Mouse (Mus musculus) spleen, postnatal 4 days (tissue): ENCODE data around the gene Ptafr.
"Not testable (repeated sequence)": the region's sequence is repeated elsewhere in the genome, so short reads cannot be mapped to it uniquely, and the experiment has no call there.

Experiments
- DNase-seq, 2 experiments: peaks; one replicate each; pipeline ENCODE4 v3.0.0; 2022; ENCODE audit warnings: low spot score in 2 of 2

The Ptafr gene

DNA sequence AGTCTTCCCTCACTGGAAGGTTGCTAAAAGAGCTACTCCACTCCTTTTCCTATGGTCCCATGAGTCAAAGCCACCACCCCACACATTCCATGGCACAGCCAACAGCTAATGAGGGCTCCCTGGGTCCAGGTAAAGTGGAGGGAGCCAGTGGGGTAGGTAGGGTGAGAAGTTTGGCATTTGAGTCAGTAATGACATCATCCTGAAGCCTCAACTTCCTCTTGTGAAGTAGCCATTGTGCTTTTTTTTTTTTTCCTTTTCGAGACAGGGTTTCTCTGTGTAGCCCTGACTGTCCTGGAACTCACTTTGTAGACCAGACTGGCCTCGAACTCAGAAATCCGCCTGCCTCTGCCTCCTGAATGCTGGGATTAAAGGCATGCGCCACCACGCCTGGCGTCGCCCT is 8.3 kb upstream of the Ptafr start:
- DNase-seq = not testable (repeated sequence)

DNA sequence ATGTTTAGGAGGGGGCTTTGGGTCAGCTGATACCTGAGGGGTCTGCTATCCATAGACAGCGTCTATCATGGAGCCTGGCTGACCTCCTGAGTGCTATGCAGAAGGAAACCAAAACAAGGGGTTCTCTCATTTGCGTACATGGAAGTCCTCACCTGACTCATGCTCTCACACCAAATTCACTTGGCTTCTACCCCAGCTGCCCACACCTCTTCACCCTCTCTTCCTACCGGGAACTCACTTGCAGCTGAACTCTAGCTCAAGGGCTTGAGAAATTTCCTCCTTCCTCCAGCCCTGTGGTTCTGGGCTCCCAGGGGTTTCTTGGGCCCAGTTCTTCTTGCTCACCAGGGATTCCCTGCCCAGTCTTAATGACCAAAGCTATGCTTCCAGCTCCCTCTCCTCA is 606 bp upstream of the Ptafr start:
- DNase-seq = no peak

DNA sequence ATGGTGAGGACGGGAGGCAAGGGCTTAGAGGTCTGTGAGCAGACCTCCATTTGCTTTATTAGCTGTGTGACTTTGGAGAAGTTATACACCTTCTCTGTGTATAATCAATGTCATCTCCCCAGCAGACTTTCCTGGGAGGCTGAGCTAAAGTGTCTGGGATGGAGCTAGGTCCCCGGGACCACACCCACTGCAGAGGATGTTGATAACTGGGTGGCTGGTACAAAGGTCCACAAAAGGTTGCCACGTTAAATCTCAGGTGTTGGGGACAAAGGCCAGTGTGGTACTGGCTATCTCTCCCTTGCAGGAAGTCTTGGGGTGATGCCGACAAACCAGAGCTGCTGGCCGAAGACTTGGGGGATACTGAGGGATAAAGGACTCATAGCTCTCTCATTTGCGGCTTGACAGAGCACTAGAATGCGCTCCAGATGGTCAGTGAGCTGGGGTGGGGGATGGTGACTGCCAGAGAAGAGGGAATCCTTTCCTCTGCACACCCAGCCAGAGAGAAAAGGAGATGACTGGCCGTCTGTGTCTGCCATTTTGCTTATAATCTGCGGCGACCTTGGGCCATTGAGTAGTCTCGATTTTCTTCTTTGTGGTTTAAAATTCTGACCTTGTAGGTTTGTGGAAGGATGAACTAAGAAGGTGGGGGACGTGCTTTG is 1.4 kb downstream of the Ptafr start:
- DNase-seq = no peak

DNA sequence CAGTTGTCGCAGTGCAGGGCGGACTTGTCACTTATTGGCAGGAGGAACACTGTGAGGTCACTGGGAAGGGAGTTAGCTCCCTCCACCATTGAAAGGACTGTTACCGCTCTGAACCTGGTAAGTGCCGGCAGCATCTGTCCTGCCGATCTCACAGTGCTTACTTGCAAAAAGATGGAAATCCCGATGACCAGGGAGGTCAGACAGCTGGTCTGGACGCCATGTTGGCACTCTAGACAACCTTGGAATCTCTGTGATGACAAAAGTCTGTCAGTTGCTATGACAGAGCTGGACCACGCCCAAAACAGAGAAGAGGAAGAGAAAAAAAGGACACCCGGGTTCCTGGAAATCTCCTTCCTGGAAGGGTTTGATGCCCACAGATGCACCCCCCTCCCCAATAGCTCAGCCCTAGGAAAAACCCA is 3.5 kb downstream of the Ptafr start:
- no peak for DNase-seq

DNA sequence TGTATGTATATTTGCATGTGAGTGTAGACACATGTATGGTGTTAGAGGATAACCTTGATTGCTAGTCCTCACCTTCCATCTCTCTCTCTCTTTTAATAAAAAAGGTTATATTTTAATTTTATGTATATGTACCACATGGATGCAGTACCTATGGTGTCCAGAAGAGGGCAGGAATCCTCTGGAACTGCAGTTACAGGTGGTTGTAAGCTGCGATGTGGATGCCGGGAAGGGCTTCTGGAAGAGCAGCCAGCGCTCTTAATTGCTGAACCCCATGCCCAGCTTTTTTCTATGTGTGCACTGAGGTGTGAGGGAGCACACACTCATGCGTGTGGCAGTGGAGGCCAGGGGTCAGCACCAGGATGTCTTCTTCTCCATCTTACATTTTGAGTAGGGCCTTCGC is 5.2 kb downstream of the Ptafr start:
- no peak for DNase-seq

DNA sequence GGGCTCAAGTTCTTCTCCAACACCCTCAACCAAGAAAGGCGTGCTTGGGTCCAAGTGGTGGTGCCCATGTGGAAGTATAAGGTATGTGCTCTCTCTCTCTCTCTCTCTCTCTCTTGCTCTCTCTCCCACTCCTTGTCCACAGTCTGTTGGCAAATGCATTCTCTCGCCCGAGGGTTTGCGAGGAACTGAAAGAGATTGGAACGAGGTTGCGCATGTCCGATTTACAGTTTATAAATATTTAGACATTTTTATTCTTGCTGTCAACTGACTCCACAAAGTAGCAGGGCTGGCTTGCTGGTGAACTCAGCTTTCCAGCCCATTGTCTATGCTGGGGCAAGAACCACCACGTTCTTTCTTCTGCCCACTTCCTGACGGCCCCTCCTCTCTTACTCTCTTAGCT is 7.3 kb downstream of the Ptafr start:
- DNase-seq = no peak

DNA sequence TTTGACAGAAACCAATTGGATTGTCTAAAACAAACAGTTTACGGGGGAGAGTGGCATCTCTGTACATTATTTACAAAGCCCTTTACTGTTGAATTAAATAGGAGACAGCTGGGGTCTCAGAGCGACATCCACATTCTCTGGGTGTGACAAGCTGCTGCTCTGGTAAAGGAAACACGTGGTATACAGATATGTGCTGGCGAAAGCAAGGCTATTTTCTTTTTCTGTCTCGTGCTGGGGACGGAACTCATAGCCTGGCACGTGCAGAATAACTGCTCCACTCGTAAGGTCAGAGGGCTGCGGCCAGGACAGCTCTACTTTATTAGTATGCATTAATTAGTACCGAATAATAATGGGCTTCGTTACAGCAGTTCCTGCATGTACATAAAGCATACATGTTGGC is 9.5 kb downstream of the Ptafr start:
- no peak for DNase-seq

DNA sequence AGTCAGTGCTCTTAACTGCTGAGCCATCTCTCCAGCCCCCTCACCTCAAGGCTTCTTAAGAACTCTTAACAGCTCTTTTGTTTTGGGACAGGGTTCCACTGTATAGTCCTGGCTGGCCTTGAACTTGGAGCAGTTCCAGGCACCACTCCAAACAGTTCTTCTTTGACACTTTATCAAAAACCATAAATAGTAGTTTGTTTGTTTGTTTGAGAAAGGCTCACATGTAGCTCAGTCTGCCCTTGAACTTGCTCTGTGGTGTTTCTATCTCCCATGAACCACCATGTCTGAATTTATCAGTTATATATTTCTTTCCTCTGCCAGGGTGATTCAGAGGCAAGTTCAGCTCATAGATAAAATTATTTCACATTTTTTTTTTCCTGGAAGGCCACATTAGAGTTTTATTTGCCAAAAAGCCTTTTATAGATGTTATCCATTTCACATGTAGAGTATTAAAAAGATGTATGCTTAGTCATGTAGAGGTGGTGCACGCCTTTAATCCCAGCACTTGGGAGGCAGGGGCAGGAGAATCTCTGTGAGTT is 11.0 kb downstream of the Ptafr start:
- no peak for DNase-seq

DNA sequence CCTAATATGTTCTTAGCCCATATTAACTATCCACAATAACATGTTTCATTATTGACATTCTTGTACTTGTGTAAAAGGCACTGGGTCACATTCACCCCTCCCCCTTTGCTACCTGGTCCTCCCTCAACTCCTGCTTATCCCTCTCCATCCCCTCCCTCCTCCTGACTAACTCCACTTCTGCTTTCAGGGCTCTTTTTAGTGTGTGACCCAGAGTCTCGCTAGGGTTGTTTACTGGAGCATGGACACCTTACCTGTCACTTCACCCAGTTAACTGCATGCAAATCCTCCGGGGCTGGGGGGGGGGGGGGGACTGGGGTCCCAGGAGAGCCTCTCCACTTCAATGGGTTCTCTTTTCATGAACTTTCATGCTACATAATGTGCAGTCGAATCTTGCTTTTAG is 19.9 kb downstream of the Ptafr start:
- DNase-seq = no peak

DNA sequence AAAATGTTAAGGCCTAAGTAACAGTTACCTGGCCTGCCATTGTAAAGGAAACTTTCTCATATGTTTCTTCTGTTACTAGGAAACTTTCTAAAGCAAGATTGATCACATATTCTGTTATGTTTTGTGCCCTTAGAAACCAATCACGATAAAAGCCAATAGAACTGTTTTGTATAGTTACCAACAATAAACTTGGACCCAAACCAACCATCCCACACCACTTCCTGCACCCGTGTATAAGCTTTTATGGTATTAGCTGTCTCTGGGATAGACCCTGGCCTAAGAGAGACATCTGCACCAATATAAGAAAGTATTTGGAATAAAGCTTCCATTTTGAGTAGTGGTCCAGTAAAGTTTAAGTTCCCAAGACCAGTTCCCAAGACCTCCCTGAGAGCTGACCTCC is 21.1 kb downstream of the Ptafr start:
- DNase-seq = no peak

DNA sequence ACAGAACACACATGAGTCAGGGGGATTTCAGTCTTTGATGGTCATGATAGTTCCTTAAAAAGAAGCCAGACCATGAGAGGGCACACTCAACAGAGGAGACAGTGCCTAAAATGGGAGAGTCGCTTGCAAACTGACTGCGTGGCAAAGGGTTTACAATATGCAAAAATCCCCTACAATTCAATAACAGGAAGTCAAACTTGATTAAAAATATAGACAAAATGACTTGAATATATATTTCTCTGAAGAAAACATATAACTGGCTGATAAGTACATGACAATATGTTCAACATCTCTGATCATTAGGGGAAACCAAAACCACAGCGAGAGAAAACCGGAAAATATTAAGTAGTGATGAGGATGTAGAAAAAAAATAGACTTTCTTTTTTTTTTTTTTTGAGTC is 22.4 kb downstream of the Ptafr start:
- DNase-seq = no peak

DNA sequence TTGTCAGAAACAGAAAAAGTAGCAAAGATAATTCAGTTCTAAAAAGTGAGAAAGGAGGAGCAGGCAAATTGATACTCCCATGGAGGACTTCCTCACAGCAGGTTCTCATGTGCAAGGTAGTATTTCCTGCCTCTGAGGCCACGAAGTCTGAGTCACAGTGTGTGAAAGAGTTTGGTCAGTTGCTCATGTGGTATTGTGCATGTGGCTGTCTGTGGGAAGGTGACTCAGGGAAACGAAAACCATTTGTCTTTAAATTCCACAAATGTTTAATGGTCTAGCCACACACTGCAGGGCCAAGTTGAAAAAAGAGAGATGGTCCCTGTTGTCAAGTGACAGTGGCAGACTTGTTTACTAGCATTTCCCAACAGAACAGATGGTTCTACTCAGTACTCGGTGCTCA is 24.6 kb downstream of the Ptafr start:
- no peak for DNase-seq

DNA sequence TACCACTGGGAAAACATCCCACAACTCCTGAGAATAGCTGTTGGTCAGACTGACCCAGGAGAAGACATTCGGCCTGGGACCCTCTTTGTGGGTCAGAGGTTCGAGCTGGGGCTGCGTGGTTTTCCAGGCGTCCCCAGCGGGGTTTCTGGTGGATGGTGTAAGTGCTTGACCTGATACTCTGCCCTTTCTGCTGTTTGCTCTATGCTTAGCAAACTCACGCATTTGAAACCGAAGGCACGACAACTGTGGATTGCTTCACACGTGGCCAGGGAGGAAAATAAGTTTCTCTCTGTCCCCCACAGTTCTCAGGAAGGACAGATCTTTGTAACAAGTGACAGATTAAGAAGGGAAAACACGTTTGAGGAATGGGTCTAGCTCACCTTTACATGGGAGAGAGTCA is 26.8 kb downstream of the Ptafr start:
- no peak for DNase-seq

DNA sequence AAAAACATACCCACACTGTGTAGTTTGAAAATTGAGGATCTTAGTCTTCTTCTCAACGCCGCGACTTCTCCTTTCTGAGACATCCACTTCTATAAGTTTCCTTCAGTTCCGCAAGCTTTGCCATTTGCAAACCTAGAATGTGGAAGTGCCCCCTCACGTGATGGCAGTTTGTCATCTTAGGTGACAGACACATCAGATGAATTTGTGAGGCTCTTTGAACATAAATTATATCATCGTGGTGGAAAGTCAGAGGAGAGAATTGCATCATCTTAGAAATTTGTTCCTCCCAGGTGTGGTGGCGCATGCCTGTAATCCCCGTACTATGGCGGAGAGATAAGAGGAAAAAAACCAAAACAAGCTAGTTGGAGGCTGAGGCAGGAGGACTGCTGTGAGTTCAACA is 29.1 kb downstream of the Ptafr start:
- peak; percentile 62 to 71 for DNase-seq

DNA sequence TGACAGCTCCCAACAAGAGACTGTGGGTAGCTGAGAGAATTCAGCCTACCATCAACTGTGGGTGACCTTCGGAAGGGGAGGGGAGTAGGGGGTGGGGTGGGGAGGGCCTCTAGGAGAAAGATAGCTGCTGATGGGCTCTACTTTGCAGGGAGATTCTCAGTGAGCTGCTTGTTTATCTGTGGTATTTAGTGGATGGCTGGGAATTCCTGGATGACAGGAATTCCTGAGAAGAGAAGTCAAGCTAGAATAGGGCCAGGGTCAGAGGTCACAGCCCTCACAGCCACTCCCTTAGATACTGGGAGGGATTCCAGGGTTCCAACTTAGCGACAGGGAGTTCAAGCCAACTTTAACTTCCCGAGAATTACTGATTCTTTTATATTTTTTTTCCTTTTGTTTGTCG is 30.3 kb downstream of the Ptafr start:
- DNase-seq = no peak

DNA sequence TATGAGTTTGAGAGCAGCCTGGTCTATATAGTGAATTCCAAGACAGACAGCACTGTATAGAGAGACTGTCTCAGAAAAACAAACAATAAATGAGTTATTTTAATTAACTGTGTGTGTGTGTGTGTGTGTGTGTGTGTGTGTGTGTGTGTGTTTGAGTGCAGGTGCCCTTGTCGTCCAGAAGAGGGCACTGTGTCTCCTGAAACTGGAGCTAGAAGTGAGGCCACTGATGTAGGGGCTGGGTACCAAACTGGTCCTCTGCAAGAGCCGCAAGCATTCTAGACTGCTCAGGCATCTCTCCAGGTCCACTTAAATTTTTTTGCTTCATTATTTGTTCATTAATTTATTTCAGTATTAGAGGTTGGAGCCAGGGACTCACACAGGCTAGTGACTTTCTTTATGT is 35.0 kb downstream of the Ptafr start:
- DNase-seq = no peak

DNA sequence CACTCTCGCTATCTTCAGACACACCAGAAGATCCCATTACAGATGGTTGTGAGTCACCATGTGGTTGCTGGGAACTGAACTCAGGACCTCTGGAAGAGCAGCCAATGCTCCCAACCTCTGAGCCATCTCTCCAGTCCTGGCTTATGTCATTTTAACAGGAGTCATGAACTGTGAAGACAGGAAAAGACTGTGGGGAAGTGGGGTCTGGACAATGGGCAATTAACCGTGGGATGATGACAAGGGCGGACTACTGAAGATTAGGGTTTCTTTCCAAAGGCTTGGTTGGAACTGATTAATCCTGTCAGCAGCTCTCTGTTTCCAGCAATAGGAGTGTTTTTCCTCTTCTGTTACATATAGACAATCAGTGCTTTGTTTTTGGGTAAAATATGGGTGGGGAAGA is 35.9 kb downstream of the Ptafr start:
- no peak for DNase-seq

DNA sequence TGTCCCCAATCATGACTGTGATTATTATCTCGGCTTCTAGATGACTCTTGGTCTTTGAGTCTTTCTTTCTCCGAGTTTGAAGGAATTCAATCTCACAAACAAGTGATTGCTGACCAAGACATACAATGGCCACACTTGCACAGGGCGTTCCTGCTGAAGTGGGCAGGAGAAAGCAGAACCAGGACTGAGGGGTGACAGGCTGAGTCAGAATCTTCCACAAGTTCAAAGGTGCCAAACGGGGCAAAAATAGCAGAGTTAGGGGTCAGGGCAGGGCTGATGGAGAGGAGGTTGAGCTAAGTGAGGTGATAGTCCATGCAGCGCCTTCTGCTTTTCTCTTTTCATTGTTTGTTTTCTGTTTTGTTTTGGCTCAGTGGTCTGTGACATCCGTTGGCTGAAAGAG is 36.6 kb downstream of the Ptafr start:
- DNase-seq = no peak

DNA sequence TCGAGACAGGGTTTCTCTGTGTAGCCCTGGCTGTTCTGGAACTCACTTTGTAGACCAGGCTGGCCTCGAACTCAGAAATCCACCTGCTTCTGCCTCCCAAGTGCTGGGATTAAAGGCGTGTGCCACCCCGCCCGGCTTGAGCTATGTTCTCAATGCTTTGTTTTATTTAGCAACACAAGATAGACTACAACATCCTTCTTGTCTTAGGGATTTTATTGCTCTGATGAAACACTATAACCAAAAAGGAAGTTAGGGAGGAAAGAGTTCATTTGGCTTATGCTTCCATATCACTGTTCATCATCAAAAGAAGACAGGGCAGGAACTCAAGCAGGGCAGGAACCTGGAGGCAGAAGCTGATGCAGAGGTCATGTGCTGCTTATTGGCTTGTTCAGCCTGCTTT is 37.4 kb downstream of the Ptafr start:
- not testable (repeated sequence) for DNase-seq

DNA sequence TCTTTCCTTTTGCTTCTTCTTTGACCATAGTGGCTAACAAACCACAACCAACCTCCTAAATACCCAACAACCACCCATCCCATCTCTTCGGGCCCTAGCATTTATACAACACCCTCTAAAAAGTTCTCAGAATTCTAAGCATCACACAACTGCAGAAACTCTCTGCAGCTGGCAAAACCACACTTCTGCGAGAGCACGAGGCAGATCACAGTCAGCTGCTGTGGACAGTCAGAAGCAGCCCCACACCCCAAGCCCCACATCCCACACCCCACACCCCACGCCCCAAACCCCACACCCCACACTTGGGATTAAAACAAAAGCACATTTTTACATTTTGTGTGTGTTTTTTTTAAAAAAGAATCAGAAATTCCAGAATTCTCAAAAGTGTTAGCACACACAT is 39.6 kb downstream of the Ptafr start:
- DNase-seq = no peak

DNA sequence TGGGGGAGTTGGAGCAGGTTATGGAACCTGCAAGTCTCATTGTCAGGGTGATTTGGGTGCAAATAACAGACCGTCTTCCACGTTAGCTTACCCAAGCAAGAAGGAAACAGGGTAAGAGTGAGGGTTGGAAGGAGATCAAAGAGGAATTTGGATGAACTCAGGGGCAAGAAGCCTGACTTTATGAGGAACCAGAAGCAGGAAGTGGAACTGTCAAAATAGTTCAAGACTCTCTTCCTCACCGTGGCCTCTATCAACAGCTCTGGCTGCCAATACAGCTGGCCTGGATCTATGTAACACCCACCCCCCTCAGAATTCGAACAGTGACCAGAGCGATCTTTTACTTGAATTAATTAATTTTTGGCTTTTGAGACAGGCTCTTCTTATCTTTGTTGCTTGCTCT is 41.9 kb downstream of the Ptafr start:
- DNase-seq = no peak

DNA sequence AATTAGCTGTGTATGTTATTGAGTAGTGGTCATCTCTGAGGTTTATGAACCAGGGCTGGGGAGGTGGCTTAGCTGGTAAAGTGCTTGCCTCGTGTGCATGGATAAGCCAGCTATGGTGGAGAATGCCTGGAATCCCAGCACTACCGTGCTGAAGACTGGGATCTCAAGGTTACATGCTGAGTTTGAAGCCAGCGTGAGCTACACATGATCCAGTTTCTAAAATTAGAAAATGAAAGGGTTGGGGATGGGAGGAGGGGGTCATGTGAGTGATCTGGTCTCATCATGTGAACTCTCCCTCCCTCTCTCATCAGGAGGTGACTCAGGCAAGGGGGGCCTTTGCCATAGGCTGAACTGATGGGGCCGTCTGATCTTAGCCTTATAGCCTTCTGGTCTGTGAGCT is 44.3 kb downstream of the Ptafr start:
- DNase-seq = no peak

DNA sequence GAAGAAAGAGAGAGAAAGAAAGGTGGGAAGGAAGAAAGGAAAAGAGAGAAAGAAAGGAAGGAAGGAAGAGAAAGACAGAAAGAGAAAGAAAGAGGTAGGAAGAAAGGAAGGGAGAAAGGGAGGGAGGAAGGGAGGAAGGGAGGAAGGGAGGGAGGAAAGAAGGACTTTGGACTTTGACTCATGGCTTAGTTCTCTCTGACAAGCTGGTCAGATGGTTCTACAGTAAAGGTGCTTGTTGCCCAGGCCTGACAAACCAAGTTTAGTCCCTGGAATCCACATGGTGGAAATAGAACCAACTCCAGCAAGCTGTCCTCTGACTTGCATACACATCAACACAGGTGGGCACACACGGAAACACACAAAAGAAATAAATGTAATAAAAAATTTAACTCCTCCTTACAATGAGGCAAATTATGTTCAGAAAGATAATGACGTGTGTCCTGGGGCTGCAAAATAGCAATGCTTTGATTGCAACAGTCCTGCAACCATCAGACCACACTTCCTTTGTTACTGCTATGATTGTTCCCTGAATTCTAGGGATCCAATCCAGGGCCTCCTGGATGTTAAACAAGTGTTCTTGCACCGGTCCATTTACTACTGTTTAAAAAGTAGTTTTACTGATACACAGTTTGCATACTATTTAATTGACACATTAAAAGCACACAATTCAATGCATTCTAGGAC is 46.6 kb downstream of the Ptafr start:
- DNase-seq = no peak

DNA sequence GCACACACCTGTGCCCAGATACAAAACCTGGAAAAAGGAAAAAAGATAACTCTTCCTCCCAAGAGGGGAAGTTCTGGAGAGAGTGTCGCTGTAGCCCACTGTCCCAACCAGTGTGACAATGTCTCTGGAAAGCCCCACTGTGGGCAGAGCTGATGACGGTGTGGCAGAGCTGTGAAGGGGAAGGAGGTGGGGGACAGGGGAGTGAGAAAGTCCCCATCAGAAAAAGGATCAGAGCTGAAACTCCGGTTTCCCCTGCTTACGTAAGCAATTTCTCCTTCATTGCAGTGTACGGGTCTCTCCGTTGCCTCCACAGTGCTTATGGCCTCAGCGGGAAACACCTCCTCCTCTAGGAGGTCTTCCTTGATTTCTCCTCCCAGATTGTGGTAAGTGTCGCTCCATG is 47.5 kb downstream of the Ptafr start:
- DNase-seq = no peak
